Mouse (Mus musculus) myocyte (in vitro differentiated cells): Measurements from ENCODE around the gene Cyb5rl. TPM values are rescaled to one million over a fixed set of nuclear protein-coding genes. Genes with fewer than 3 reads are reported as not detected.

Source experiments
- H3K27me3 ChIP-seq: one replicate; pipeline ENCODE4 v1.6.1; 2011; ENCODE audit not compliant: control insufficient read depth, insufficient read depth, insufficient read length
- H3K36me3 ChIP-seq: one replicate; pipeline ENCODE4 v1.6.1; 2011; ENCODE audit not compliant: control insufficient read depth, insufficient read depth
- H3K4me2 ChIP-seq: one replicate; pipeline ENCODE4 v1.6.1; 2011; ENCODE audit warnings: low read depth, control low read depth
- H3K4me3 ChIP-seq: one replicate; pipeline ENCODE4 v1.5.1; 2011; ENCODE audit warnings: mild to moderate bottlenecking, control low read depth, moderate library complexity
- H3K79me2 ChIP-seq: one replicate; pipeline ENCODE4 v1.6.1; 2011; ENCODE audit not compliant: control insufficient read depth, insufficient read depth
- H3ac ChIP-seq: one replicate; pipeline ENCODE4 v1.6.1; 2011; ENCODE audit not compliant: control insufficient read depth, insufficient read length
- CEBPB ChIP-seq: IDR thresholded peaks from 2 replicates; pipeline ENCODE4 v1.6.1; 2011; ENCODE audit warnings: mild to moderate bottlenecking, moderate library complexity; ENCODE audit not compliant: poor library complexity, insufficient read depth, severe bottlenecking
- E2F4 ChIP-seq: IDR thresholded peaks from one replicate; pipeline ENCODE4 v1.6.1; 2011; ENCODE audit warnings: mild to moderate bottlenecking, control low read depth, moderate library complexity; ENCODE audit not compliant: insufficient read depth
- MAX ChIP-seq: IDR thresholded peaks from one replicate; pipeline ENCODE4 v1.6.1; 2011; ENCODE audit warnings: low read depth, mild to moderate bottlenecking, control low read depth
- MYOD1 ChIP-seq, 3 experiments: IDR thresholded peaks; one replicate each; pipeline ENCODE4 v1.6.1; 2011; ENCODE audit warnings: control low read depth in 2 of 3, low read depth in 2 of 3, mild to moderate bottlenecking in 2 of 3, moderate library complexity in 1 of 3; ENCODE audit not compliant: insufficient read length in 2 of 3, control insufficient read depth in 1 of 3
- MYOG ChIP-seq, 3 experiments: IDR thresholded peaks; one replicate each; pipeline ENCODE4 v1.6.1; 2011; ENCODE audit warnings: control low read depth in 2 of 3, low read depth in 2 of 3, mild to moderate bottlenecking in 2 of 3; ENCODE audit not compliant: insufficient read length in 2 of 3, control insufficient read depth in 1 of 3, insufficient read depth in 1 of 3
- POLR2AphosphoS2 ChIP-seq: IDR thresholded peaks from one replicate; pipeline ENCODE4 v1.6.1; 2011; ENCODE audit warnings: low read depth, control low read depth; ENCODE audit not compliant: insufficient read length
- REST ChIP-seq: IDR thresholded peaks from one replicate; pipeline ENCODE4 v1.6.1; 2011; ENCODE audit warnings: mild to moderate bottlenecking, control low read depth, moderate library complexity; ENCODE audit not compliant: insufficient read depth, insufficient read length
- SRF ChIP-seq: IDR thresholded peaks from one replicate; pipeline ENCODE4 v1.6.1; 2011; ENCODE audit warnings: low read depth; ENCODE audit not compliant: control insufficient read depth, insufficient read length
- TCF12 ChIP-seq: IDR thresholded peaks from one replicate; pipeline ENCODE4 v1.6.1; 2011; ENCODE audit warnings: mild to moderate bottlenecking, control low read depth; ENCODE audit not compliant: poor library complexity, insufficient read depth, severe bottlenecking
- TCF3 ChIP-seq: IDR thresholded peaks from one replicate; pipeline ENCODE4 v1.6.1; 2011; ENCODE audit warnings: low read depth, control low read depth; ENCODE audit not compliant: insufficient read length
- USF1 ChIP-seq: IDR thresholded peaks from one replicate; pipeline ENCODE4 v1.6.1; 2011; ENCODE audit warnings: low read depth, mild to moderate bottlenecking, control low read depth, moderate library complexity
- polyA plus RNA-seq: library from polyadenylated mRNA; unstranded; fragments of >200 nt; fragmentation: generic; extraction: Trizol; gene quantifications from one replicate; pipeline ENCODE4 v1.2.1, GENCODE M21; 2012; ENCODE audit warnings: missing spikeins

The Cyb5rl gene
- polyA plus RNA-seq, 1 experiment: 9.1 TPM

DNA sequence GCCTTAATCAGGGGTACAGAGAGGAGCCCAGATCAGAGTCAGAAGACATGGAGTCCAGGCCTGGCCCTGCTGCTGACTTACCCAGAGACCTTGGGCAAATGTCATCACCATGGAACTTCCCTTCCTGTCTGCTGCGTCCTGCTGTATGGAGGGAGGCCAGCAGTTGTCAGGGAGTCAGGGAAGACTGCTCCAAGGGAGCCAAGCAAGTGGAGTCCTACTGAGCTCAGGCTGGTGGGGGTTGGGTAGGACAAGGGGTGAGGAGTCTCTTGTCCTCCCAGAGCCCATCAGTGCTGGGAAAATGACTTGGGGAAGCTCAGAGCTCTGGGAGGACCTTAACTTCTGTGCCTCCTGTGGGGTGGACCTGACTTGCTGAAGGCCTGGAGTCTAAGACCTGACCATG lies 17.6 kb downstream of the Cyb5rl start:
- Histone ChIP-seq H3K36me3 (no peaks in the 10 kb centered on the region), H3K4me2 (no peak overlapping the region), H3K79me2 (no peaks in the 10 kb centered on the region), H3K27me3 (peaks cover 21% of the 10 kb centered on the region), H3K4me3 (no peak overlapping the region), H3ac (no peak overlapping the region)
- no peak for TF ChIP-seq REST
- no peak for TF ChIP-seq MAX
- no peak for TF ChIP-seq TCF3

DNA sequence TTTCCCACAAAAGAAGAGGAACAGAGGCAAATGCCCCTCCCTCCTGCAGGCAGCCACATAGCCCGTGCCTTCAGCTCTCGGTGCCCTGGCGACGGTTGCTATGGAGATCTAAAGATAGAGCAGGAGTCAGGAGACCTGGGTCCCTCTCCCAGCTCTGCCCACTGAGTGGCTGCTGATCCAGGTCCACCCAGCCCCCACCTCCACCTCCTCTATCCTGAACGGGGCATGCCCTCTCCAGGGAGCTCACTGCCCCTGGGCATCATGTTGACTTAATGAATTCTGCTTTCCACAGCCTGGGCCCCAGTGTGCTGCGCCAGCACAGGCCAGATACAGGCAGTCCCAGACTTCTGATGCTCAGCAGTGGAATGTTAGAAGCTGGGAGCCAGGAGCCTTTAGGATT lies 18.1 kb downstream of the Cyb5rl start:
- Histone ChIP-seq H3K27me3 (peaks cover 26% of the 10 kb centered on the region), H3K4me2 (no peak overlapping the region), H3K36me3 (no peaks in the 10 kb centered on the region), H3K4me3 (no peak overlapping the region), H3K79me2 (no peaks in the 10 kb centered on the region), H3ac (no peak overlapping the region)
- no peak for TF ChIP-seq MYOD1 (IDR thresholded peaks at IDR 0.05; ENCODE audit: control insufficient read depth in 1 of 3, insufficient read length in 2 of 3, low read depth in 2 of 3)
- TF ChIP-seq USF1: no peak
- TF ChIP-seq REST: no peak
- TF ChIP-seq E2F4: no peak
- TF ChIP-seq CEBPB: no peak
- no peak for TF ChIP-seq MYOG (IDR thresholded peaks at IDR 0.05; ENCODE audit: control insufficient read depth in 1 of 3, insufficient read depth in 1 of 3, insufficient read length in 2 of 3, low read depth in 2 of 3)
- no peak for TF ChIP-seq TCF12

DNA sequence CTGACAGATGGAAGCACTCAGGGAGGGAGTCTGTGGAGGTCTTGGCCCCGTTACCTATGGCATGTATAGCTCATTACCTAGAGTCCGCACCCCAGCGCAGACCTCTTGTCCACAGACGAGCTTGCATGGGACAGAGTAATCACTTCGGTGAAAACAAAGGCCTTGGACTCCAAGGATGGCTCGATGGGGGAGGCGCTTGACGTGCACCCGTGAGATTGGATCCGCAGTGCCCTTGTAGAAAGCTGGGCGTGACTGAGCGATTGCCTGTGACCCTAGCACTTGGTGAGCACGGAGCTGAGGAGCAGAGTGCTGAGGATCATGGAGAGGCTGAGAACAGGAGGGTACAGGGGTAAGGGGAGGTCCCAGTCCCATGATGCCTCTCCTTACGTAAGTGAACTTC lies 24.9 kb downstream of the Cyb5rl start:
- H3K79me2 ChIP-seq: no peaks in the 10 kb centered on the region
- TF ChIP-seq MYOD1 (IDR thresholded peaks at IDR 0.05; ENCODE audit: control insufficient read depth in 1 of 3, insufficient read length in 2 of 3, low read depth in 2 of 3): no peak
- no peak for TF ChIP-seq TCF12
- TF ChIP-seq SRF: no peak
- TF ChIP-seq REST: no peak
- TF ChIP-seq MYOG (IDR thresholded peaks at IDR 0.05; ENCODE audit: control insufficient read depth in 1 of 3, insufficient read depth in 1 of 3, insufficient read length in 2 of 3, low read depth in 2 of 3): no peak
- no peak for TF ChIP-seq POLR2AphosphoS2
- TF ChIP-seq TCF3: no peak
- no peak for TF ChIP-seq CEBPB
- TF ChIP-seq USF1: no peak
- no peak for TF ChIP-seq MAX
- no peaks in the 10 kb centered on the region for H3K36me3 ChIP-seq
- no peak overlapping the region for H3ac ChIP-seq
- peaks cover 46% of the 10 kb centered on the region for H3K27me3 ChIP-seq
- H3K4me3 ChIP-seq: no peak overlapping the region
- H3K4me2 ChIP-seq: no peak overlapping the region

DNA sequence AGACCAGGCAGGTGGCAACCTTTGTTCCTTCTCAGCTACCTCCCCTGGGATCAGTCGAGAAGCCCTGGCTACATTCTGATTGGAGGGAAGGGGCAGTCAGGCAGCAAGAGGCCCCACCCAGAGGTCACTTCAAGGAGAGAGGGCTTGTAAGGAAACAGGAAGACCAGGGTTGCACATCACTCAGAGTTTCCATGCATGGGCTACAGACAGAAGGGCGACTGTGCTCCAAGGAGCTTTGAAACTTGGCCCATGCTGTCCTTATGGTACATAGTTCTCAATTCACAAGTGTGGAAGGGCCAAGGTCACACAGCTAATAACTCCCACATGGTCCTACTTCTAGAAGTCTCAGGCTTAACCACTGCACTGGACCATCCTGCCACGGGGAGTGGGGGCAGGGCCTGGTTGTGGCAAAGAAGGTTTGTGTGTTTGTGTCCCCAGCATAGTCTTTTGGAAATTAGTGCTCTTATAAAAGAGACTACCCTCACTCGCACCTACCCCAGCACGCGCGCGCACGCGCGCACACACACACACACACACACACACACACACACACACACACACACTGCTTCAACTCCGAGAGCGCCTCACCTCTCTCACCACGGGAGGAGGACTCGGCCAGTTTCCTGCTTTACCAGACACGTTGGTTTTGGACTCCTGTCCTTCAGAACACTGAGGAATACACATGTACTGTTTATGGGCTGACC lies 27.8 kb downstream of the Cyb5rl start:
- TF ChIP-seq REST (no peak), SRF (no peak)
- Histone ChIP-seq H3ac (no peak overlapping the region), H3K79me2 (no peaks in the 10 kb centered on the region)

DNA sequence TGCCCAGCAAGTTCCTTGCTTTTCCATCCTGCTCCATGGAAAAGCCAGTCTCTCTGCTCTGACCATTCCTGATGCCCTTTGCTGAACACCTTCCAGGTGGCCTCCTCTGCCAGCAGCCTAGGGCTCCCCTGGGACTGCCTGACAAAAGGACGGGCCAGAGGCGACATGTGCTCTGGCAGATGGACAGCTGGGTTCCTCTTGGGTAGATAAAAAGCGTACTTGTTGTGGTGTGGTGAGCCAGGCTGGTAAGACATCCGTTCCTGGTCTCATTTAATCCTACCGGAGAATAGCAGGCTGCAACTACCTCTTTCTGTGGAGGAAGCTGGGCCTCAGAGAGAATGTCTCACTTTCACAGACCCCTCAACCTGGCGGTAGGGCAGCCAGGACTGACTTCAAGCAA lies 29.3 kb downstream of the Cyb5rl start:
- Histone ChIP-seq H3K27me3 (peaks cover 29% of the 10 kb centered on the region), H3K4me3 (no peak overlapping the region), H3K36me3 (no peaks in the 10 kb centered on the region), H3K79me2 (no peaks in the 10 kb centered on the region), H3ac (no peak overlapping the region), H3K4me2 (no peak overlapping the region)
- TF ChIP-seq MYOG (IDR thresholded peaks at IDR 0.05; ENCODE audit: control insufficient read depth in 1 of 3, insufficient read depth in 1 of 3, insufficient read length in 2 of 3, low read depth in 2 of 3): peak in 1 of 3 experiments; percentile 60
- TF ChIP-seq SRF: no peak
- TF ChIP-seq TCF12: no peak
- no peak for TF ChIP-seq E2F4
- no peak for TF ChIP-seq REST
- peak in 1 of 3 experiments; percentile 39 for TF ChIP-seq MYOD1 (IDR thresholded peaks at IDR 0.05; ENCODE audit: control insufficient read depth in 1 of 3, insufficient read length in 2 of 3, low read depth in 2 of 3)

More for the DNA sequence above, 27.8 kb downstream of the Cyb5rl start:
- Histone ChIP-seq H3K36me3 (no peaks in the 10 kb centered on the region), H3K4me2 (no peak overlapping the region), H3K27me3 (peaks cover 32% of the 10 kb centered on the region), H3K4me3 (no peak overlapping the region)
